Mouse (Mus musculus) retina, embryonic 14.5 days (tissue): Measurements from ENCODE around the gene Naga.

Experiments used
- DNase-seq: peaks from one replicate; pipeline ENCODE4 v3.0.0-alpha.2; 2015; ENCODE audit warnings: low spot score

Gene Naga

DNA sequence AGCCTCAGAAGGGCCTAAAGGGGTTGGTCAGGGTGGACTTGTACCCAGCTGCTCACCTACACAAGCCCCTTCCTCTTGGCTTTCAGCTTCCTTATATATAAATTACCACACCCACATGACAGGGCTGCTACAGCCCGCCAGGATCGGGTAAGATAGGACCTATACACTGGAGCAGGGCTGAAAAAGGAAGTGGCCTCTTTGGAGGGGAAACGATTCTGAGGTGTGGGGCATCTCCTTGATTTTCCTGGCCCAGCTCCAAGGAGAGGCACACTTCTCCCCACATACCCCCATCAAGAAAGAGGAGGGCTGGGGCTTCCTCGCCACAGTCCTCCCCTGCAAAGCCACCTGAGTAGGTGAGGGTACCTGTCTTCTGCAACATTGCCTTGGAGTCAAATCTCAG is 850 bp downstream of the Naga start:
- no peak for DNase-seq

DNA sequence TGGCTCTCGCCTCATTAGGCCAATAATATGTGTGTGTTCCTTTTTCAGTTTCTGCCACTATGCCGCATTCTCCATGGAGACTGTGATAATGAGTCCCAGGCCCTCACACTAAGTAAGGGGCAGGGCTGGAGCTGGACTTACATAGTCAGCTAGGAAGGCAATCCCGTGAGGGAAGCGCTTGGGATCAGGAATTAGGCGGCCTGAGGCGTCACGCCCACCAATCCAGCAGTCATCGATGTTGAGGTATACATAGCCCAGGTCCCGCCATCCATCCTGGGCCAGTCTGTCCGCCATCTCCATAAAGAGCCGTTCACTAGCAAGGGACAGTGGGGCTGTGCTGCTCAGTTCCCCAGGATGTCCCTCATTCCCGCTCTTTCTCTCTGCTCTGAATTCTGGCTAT is 2.1 kb downstream of the Naga start:
- no peak for DNase-seq

DNA sequence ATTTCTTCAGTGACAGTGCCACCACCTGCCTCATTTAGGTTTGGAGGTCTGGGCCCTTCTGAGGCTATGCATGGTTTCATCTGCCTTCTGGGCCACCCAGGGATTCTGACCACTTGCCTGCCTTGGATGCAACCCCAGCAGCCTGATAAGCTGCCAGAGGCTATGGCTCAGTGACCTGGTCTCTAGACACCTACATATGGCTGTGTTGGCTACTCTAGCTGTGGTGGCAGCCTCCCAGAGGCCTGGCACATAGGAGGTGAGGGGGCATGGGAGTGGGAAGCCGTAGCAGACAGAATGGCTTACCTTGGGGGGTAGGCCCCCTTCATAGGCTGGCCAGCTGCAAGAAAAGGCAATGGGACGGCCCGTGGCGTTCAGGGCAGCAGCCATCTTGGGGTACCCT is 3.5 kb downstream of the Naga start:
- DNase-seq: no peak

DNA sequence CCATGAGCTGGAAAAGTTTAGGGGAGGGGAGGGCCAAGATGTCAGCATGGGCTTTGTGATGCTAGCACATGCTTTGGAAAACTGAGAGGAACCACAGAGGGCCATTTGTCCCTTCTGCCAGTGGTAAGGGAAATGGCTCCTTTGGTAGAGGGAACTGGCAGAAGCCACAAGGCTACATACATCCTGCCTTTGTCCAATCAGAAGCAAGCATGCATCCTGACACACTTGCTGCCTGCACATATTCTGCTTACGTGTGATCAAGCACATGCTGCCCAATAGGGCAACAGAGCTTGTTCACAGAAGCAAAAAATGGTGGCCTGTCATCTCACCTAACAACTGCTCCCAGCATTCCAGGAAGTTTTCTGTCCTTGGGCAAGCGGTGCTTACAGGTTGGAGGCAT is 13.3 kb downstream of the Naga start:
- DNase-seq: no peak

DNA sequence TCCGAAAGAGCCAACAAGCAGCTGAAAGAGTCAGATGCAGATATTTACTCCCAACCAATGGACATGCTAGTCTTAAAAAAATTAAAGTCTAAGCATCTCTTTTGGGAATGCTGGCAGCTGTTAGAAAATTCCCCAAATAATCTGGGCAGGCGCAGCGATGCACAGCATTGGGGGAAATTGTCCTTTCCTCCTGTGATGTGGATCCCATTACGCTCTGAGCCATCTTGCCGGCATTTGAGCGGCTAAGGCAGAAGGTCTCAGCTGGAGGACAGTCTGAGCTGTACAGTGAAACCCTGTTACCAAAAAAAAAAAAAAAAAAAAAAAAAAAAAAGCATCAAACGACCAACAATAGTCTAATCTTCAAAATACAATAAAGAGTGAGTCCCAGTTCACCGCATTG is 16.5 kb downstream of the Naga start:
- no peak for DNase-seq

DNA sequence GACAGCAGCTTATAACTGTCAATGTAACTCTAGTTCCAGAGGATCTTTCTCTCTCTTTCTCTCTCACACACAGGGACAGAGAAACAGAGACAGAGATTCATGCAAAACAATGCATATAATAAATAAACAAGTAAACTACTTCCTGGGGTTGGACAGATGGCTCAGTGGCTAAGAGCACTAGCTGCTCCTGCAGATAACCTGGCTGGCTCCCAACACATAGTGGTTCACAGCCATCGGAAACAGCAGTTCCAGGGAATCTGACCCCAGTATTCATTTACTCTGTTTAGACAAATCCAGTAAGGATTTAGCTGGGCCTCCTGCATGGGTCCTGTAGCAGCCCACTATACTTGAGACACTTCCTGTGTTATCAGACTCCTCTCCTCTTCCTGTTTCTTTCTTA is 19.1 kb downstream of the Naga start:
- DNase-seq: no peak

DNA sequence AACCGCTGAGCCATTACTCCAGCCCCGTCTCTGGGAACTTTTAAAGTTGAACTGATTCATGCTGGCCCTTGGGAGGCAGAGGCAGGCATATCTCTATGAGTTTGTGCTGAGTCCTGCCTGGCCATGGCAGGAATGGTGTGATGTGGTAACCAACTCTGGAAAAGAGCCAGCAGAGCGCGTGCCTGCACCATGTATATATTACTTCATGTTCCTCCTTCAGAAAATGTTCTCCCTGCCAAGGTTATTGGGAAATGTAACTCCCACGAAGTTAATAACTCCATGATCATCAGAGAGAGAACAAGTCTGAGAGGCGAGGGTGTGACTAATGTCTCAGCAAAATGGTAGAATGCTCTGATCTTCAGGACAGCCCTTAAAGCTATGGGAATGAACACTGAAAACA is 20.9 kb downstream of the Naga start:
- no peak for DNase-seq

DNA sequence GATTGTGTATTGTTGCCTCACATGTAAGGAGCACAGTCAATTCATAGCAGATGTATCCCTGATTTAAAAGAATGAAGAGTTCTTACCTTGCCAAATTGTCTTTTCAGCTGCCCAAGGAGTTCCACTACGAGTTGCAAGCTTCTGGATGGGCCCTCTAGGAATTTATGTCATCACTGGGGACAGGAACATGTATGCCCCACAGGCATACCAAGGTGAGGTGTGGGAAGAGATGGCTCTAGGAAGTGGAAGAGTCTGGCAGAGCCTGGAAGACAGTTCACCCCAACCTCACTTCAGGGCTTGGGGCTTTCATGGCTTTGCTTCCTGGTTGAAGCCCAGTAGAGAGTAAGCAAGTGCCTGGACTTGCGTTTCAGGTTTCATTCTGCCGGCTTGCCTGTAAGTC is 30.3 kb downstream of the Naga start:
- no peak for DNase-seq

DNA sequence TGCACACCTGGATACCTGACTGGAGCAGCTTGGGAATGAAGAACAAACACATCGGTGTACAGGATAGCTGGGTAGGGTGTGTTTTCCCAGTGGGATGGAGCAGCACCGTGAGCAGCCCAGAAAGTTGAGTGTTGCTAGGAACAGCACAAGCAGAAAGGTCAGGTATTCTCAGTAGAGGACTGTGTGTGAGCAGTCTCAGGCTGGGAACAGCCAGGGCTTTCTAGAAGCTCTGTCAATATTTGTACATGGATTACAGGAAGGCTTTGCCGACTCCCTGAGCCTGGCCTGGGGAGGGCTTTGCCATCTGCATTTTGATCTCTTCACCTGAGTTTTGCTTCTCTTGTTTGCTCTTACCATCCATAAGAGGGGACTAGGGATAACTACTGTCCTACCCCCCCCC is 31.6 kb downstream of the Naga start:
- DNase-seq: no peak

DNA sequence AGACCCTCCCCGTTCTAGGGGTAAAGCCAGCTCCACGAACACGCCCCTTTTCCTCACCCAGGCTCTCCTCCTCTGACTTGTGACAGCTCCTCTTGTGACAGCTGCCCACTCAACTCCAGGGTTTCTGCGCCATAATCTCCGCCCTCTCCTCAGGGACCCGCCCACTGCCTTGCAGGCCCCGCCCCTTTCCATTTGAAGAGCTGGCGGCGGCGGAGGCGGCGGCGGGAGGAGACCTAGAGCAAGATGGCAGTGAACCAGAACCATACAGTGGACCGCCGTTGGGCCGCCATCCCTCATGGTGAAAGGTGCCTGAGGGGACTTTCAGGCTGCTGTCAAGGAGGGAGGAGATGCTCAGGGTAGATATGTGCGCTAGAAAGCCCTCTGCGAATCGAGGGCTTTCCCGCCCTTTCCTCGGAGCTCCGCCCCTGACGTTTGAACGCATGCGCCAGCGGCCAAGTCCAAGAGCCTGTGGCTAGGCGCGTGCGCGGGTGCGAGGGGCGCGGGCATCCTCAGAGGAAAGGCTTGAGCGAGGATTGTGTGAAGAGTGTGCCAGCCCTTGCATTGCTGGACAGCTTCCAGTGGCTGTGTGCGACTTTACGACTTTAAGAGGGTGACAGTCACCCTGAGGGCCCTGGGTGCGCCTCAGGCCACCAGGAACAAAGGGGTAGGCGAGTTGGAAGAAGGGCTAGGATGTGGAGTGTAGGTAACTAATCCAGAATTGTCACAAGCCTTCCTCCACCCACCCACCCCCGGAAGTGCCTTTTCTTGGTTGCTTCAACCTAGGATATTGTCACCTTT is 39.8 kb downstream of the Naga start, which contains the start of gene Wbp2nl:
Gene Wbp2nl (plus strand): TSS at position 191 of the 798 bp plus-strand sequence.
- peak; percentile 13 for DNase-seq

DNA sequence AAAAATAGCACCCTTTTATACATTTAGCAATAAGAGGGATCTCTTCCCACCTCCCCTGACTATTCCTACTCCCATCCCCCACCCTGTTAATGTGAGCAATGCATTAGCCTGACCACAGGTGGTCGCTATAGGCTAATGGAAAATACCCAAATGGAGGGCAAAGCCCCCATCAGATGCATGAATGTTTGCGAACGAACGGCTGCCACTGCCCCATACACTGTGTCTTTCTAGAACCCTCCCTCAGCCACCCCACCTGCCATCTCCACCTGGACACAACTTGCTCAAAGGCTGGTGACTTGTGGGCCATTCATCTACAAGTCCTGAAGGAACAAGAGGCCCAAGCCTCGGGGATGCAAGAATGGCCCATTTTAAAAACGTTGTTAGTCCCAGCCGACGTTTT is 44.7 kb downstream of the Naga start:
- peak; percentile 65 for DNase-seq

DNA sequence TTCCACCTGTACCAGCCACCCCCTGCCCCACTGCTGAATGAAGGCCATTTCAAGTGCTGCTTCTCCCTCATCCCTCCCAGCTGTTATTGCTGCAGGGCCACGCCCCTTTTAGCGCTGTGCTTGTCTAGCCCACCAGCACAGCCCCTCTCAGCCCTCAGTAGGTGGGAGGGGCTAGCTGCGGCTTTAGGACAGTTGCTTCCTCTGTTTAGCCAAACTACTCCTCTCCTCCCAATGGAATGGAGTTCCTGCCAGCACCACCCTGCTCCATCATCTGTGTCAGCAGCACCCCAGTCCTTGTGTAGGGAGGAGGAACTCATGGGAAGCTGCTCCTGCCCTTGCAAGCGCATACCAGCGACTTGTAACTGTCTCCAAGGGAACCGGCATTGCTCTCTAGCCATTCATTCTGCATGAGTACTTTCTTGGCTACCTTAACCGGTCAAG is 45.4 kb downstream of the Naga start:
- DNase-seq: peak; percentile 70

DNA sequence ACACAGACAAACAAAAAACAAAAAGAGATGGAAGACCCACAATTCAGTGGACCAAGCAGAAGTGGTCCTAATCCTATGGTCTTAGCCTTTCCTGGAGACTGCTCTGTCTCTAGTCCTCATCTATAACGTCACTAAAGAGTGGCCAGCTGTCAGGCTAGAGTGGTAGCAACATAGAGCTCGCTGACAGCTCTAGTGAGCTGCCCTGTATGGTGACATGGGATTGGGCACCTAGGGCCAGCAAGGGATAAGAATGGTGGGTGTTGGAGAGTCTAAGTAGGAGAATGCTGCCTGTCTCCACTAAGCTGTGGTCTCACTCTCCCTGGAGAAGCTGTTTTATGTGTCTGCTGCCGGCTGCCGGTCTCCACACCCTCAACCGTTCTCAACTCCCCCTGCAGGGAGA is 45.9 kb downstream of the Naga start:
- peak; percentile 12 for DNase-seq

DNA sequence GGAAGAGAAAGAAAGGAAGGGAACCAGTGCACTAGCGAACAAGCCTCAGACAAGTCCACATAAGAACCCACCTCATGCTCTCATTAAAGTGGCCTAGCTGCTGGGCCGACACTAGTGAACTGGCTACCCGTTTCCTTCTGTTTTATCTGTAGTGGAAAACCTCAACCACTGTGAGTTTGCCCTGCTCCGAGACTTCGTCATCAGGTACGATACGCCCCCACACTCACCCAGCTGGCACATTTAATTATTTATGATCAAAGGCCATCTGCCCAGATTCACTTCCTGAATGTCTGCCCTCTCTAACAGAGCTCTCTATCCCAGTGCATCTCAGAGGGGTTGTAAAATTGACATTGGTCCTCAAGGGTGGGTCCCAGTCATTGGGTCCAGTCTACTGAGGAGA is 48.5 kb downstream of the Naga start:
- peak; percentile 26 for DNase-seq

DNA sequence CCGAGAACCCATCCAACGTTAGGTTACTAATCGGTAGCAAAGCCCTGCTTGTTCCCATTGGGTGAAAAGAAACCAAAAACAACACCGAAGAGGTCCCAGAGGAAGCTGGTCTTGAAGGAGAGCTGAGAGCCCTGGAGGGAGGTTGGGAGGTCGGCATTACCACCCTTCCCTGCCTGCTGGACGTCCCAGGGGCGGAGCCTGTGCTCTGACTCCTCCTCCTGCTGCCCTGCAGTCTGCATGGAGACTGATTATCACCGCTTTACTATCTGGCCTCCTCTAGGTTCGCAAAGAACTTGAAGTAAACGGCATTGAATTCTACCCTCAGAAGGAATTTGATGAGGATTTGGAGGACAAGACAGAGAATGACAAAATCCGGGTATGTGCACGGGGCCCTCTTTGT is 52.6 kb downstream of the Naga start:
- no peak for DNase-seq

DNA sequence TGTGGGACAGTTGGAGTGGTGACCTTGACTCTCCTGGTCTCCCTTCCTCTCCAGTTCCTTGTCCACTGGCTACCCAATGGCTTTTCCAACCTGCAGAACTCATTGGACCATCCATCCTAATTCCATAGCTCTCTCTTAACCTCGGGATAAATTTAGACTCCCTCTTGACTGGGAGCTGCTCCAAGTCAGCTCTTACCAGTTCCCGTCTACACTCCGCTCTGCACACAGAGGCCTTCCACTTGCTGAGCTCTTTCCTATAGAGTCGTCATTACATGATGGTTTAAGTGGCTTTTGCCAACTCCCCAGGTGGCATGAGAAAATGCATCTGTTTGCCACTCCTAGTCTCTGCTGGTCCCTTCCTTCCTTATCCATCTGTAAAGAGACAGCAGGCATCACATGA is 58.1 kb downstream of the Naga start:
- DNase-seq: no peak
